Mouse (Mus musculus): ENCODE results near the gene Gm42906. TPM values are rescaled to one million over a fixed set of nuclear protein-coding genes. Genes with fewer than 3 reads are reported as not detected.

Gm42906 gene
- polyA plus RNA-seq, 1 experiment from 2014 or later, result not detected

DNA sequence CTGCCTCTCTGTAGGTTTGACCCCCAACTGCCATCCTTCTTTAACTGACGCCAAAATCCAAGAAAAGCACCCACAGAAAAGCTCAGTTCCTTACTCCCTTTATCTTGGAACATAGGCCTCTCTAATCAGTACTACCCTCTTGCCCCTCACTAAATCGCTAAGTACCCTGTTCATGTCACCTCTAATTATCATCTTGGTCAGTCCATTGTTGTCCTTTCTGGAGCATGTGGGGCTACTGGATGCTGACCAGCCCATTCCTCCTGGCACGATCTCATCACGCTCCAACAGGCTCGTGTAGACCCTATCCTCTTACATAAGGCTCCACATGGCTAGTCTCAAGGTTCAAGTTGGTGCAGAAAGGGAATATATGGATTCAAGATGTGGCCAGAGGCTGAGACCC lies 191.6 kb downstream of the Gm42906 start:
- no peak for DNase-seq (ENCODE audit: low spot score)
- peaks cover 41% of the 10 kb centered on the region for H3K27me3 ChIP-seq (ENCODE audit: low read depth, poor library complexity, severe bottlenecking)
- WGBS, result 78% methylated on average over 5 of the region's 5 CpGs
- no peak overlapping the region for H3K27ac ChIP-seq (replicated peaks)
- H3K4me3 ChIP-seq, result no peak overlapping the region
- peaks cover 15% of the 10 kb centered on the region for H3K4me1 ChIP-seq
- H3K9me3 ChIP-seq (replicated peaks), result no peaks in the 10 kb centered on the region
- no peaks in the 10 kb centered on the region for H3K36me3 ChIP-seq

DNA sequence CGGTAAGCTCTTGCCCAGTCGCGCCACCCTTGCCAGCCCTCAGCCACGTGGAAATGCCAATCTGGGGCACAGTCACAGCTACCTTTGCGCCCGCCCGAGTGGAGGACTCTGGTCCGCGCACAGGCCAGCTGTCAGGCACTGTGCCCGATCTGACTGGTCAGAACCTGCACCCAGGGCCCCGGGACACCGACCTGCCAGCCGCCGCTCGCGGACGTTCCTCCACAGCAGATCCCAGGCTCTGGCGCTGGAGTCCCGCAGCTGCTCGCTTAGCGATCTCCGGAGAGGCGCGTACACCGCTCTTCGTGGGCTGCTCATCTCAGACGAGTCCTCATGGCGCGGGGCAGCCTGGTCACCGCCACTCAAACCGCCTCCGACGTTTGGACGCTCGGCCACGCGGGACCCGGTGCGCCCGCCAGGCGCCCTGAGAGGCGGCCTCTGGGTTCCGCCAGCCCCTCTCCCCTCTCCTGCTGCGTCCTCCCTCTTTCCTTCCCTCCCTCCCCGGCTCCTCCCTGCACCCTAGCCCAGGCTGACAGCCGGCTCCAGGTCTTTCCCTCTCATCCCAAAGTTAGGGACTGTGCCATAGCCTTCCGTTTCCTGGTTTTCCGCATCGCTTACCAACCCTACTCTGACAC lies 194.4 kb downstream of the Gm42906 start, which contains the start of gene Stard13:
TSS of gene Stard13 (minus strand) at position 437 of the 632 bp plus-strand sequence.
- DNase-seq (ENCODE audit: low spot score), result peak; percentile 58
- Histone ChIP-seq H3K27me3 (ENCODE audit: low read depth, poor library complexity, severe bottlenecking) (peaks cover 41% of the 10 kb centered on the region), H3K27ac (replicated peaks) (peak within 1 kb of the TSS; percentile 69), H3K4me3 (peak within 1 kb of the TSS; percentile 61), H3K4me1 (peaks cover 15% of the 10 kb centered on the region), H3K36me3 (no peaks in the 10 kb centered on the region), H3K9me3 (replicated peaks) (no peaks in the 10 kb centered on the region)
- under 1% methylated on average over 49 of the region's 49 CpGs for WGBS

DNA sequence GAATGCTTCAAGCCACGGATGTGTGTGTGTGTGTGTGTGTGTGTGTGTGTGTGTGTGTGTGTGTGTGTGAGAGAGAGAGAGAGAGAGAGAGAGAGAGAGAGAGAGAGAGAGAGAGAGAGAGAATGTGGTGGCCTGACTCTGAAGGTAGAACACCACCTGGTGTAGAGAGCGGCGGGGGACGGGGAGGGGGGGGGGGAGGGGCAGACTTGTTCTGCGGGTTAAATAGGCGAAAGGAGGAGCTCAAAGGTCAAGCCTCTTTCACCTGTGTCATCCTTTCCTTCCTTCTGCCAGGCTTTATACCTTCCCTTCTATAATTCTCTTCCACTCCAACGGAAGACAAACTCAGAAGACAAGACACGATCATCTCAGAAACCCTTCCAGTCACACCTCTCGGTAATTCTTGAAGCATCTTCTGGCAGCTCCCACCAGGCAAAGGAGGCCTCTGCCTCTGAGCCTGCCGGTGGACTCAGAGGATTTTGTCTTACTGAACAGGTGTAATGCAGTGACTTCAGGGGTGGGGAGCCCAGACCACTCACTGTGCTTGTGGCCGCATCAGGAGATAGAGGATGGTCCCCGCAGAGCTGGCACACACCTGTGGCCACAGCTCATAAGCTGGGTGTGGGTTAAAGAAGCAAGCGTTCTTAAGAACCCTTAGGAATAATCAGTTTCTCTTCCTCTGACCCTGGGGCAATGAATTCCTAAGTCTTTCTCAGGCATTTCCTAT lies 195.2 kb downstream of the Gm42906 start:
- H3K27me3 ChIP-seq (ENCODE audit: low read depth, poor library complexity, severe bottlenecking), result peaks cover 41% of the 10 kb centered on the region
- no peak overlapping the region for H3K27ac ChIP-seq (replicated peaks)
- no peaks in the 10 kb centered on the region for H3K9me3 ChIP-seq (replicated peaks)
- WGBS, result 23% methylated on average over 9 of the region's 13 CpGs
- peak overlapping the region; percentile 61 for H3K4me3 ChIP-seq
- no peaks in the 10 kb centered on the region for H3K36me3 ChIP-seq
- DNase-seq (ENCODE audit: low spot score), result no peak
- peaks cover 15% of the 10 kb centered on the region for H3K4me1 ChIP-seq

DNA sequence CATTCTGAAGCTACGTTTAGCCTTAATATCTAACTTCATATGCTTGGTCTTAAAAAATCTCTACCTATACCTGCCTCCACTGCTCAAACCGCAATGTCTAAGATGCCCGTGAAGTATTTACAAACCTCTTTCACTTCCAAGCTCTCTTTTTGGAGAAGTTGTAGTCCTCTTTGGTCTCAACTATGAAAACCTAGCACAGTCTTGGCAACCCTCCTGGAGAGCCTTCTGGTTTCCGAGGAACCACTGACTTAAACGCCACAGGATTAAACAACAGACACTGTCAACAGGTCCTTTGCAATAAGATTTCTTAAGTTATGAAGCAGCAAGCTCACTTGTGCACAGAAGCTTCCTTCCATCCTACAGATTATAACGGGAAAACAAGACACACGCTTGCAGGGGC lies 196.1 kb downstream of the Gm42906 start:
- DNase-seq (ENCODE audit: low spot score), result no peak
- Histone ChIP-seq H3K9me3 (replicated peaks) (no peaks in the 10 kb centered on the region), H3K4me3 (no peak overlapping the region), H3K27me3 (ENCODE audit: low read depth, poor library complexity, severe bottlenecking) (peaks cover 41% of the 10 kb centered on the region), H3K4me1 (peaks cover 15% of the 10 kb centered on the region), H3K36me3 (no peaks in the 10 kb centered on the region), H3K27ac (replicated peaks) (no peak overlapping the region)
- 91% methylated on average over 7 of the region's 7 CpGs for WGBS

DNA sequence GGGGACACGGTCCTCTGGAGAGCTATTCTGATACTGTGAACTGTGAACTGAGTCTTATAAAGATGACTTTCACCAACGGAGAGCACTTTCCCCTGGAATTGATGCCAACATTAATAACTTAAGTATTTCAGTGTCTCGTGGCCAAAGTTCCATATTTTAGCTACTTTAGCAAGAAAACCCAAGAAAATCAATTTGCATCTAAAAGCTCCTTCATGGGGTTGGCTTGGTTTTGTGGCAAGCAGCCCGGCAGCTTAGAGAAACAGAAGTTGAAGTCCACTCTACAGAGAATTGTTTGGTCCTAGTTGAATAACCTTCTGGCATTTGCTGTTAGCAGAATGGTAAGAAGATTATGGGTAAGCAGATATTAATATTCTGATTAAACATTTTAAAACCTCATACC lies 196.6 kb downstream of the Gm42906 start:
- Histone ChIP-seq H3K4me1 (peaks cover 15% of the 10 kb centered on the region), H3K4me3 (no peak overlapping the region), H3K36me3 (no peaks in the 10 kb centered on the region), H3K27me3 (ENCODE audit: low read depth, poor library complexity, severe bottlenecking) (peaks cover 41% of the 10 kb centered on the region), H3K9me3 (replicated peaks) (no peaks in the 10 kb centered on the region), H3K27ac (replicated peaks) (no peak overlapping the region)
- DNase-seq (ENCODE audit: low spot score), result no peak
- 92% methylated on average over 4 of the region's 4 CpGs for WGBS

DNA sequence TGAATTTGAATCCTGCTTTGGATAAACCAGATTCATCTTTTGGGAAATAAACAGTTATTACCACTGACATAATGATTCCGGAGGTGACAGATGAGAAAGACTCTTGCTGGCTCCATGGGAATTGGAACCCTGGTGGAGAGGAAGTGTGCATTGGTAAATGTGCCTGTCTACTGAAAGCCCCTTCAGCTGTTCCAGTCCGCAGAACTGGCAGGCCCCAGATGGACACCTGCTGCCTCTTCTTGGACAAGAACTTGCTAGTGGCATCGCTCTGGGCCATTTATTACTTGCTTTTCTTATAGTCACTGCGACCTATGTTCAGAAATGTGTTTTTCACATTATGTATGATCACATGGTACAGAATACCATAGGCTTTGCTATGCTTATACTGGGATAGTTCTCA lies 197.5 kb downstream of the Gm42906 start:
- Histone ChIP-seq H3K27me3 (ENCODE audit: low read depth, poor library complexity, severe bottlenecking) (peaks cover 39% of the 10 kb centered on the region), H3K4me1 (peaks cover 15% of the 10 kb centered on the region), H3K9me3 (replicated peaks) (no peaks in the 10 kb centered on the region), H3K36me3 (no peaks in the 10 kb centered on the region), H3K4me3 (no peak overlapping the region), H3K27ac (replicated peaks) (no peak overlapping the region)
- DNase-seq (ENCODE audit: low spot score), result no peak
- WGBS, result 90% methylated on average over 4 of the region's 4 CpGs

DNA sequence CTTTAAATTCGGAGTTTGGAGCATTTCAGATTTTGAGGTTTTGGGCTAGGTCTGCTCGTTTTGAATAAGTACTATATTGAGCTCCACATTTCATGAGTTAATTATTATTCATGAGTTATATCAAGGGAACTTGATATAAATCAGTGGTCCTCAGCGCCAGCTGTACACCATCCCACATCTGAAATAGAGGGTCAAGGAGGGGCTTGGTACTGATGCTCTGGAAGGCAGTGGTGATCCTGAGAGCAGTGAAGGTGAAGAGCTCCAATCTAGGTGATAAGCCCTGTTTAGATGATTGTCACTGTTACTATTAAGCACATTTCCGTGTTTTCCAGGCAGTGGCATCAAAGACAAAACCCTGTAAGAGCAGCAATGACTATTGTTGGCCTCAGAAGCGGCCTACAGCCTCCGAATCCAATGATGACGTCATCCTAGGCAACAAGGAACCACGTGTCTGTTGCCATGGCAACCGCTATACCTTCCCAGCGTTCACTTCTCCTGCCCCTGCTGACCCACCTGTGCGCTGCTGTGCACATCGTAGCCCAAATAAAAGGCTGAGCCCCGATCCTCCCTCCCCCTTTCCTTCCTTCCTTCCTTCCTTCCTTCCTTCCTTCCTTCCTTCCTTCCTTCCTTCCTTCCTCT lies 199.5 kb downstream of the Gm42906 start:
- Histone ChIP-seq H3K27me3 (ENCODE audit: low read depth, poor library complexity, severe bottlenecking) (peaks cover 20% of the 10 kb centered on the region), H3K27ac (replicated peaks) (no peak overlapping the region), H3K4me1 (peaks cover 10% of the 10 kb centered on the region), H3K4me3 (no peak overlapping the region), H3K9me3 (replicated peaks) (no peaks in the 10 kb centered on the region), H3K36me3 (no peaks in the 10 kb centered on the region)
- 72% methylated on average over 13 of the region's 13 CpGs for WGBS
- no peak for DNase-seq (ENCODE audit: low spot score)

DNA sequence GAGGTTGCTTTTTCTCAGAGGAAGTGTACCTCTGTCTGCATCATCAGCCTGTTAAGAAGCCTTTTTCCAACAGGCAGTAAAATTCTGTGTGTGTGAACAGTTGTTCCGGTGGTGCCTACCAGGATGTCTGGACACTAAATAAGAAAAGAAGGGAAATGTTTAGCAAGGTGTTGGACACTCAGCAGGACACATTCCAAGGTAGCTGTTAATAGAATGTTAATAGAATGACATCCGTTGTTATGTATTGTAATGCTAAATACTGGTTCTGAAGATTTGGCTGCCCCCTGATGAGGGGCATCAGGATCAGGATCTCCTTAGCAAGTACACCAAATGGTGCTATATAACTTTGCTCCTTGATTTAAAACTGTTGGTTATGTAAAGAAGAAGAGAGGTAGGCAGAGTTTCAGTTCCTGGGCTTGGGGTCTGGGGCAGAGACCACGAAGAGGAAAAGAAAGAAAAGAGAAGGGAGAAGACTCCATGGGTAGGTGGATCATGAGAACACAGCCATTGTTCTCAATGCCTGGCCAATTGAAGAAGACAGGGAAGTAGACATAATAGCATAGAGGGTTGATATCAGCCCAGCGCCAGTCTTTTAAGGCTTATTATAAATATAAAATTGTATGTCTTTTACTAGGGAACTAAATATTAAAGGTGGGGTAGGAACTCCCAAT lies 204.1 kb downstream of the Gm42906 start:
- no peaks in the 10 kb centered on the region for H3K27me3 ChIP-seq (ENCODE audit: low read depth, poor library complexity, severe bottlenecking)
- H3K9me3 ChIP-seq (replicated peaks), result no peaks in the 10 kb centered on the region
- peaks cover 6% of the 10 kb centered on the region for H3K4me1 ChIP-seq
- H3K36me3 ChIP-seq, result no peaks in the 10 kb centered on the region
- no peak for DNase-seq (ENCODE audit: low spot score)
- H3K27ac ChIP-seq (replicated peaks), result no peak overlapping the region
- 67% methylated on average over 4 of the region's 4 CpGs for WGBS
- H3K4me3 ChIP-seq, result no peak overlapping the region

DNA sequence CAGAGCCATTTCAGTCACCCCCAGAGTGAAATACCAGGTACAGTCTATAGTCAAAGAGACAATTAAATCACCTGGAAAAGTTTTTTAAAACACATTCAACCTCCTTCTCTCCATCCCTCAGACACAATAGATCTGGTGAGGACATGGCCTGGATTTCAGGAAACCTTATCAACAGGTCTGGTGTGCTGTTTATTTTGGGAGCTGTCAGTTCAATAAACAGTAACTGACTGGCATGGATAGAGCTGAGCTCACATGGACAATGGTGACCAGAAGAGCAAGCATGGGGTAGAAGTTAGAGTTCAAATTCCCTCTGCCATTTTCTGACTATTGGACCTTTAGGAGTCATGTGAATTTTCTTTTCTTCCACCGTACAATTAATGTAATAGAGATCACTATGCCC lies 205.2 kb downstream of the Gm42906 start:
- no peaks in the 10 kb centered on the region for H3K36me3 ChIP-seq
- H3K4me1 ChIP-seq, result peaks cover 12% of the 10 kb centered on the region
- H3K27ac ChIP-seq (replicated peaks), result no peak overlapping the region
- no peaks in the 10 kb centered on the region for H3K27me3 ChIP-seq (ENCODE audit: low read depth, poor library complexity, severe bottlenecking)
- DNase-seq (ENCODE audit: low spot score), result no peak
- no peaks in the 10 kb centered on the region for H3K9me3 ChIP-seq (replicated peaks)
- no peak overlapping the region for H3K4me3 ChIP-seq
- 87% methylated on average over 1 of the region's 1 CpGs for WGBS

DNA sequence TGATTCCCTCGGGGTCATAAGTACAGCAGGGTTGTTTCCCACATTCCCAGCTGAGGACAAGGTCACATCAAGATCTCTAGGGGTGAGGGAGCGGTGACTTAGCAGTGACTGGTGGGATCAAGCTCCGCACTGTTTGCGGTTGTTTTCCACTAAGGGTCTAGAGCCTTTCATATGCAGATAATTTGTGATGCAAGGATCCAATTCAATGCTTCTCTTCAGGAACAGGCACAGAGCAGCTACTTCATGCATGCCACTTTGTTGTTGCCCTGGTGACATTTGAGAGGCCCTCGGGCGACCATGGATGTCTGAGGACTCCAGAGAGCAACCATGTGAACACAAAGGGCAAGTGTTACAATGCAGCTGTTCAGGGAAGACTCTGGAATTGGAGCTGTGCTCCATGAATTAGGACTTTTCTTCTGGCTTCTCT lies 209.3 kb downstream of the Gm42906 start:
- Histone ChIP-seq H3K9me3 (replicated peaks) (no peaks in the 10 kb centered on the region), H3K4me3 (no peak overlapping the region), H3K27ac (replicated peaks) (0 out of 2 replicates have a peak overlapping the region, but pooled peaks have one; percentile 57), H3K4me1 (peaks cover 12% of the 10 kb centered on the region), H3K36me3 (no peaks in the 10 kb centered on the region), H3K27me3 (ENCODE audit: low read depth, poor library complexity, severe bottlenecking) (no peaks in the 10 kb centered on the region)
- 37% methylated on average over 6 of the region's 6 CpGs for WGBS
- peak; percentile 53 for DNase-seq (ENCODE audit: low spot score)

DNA sequence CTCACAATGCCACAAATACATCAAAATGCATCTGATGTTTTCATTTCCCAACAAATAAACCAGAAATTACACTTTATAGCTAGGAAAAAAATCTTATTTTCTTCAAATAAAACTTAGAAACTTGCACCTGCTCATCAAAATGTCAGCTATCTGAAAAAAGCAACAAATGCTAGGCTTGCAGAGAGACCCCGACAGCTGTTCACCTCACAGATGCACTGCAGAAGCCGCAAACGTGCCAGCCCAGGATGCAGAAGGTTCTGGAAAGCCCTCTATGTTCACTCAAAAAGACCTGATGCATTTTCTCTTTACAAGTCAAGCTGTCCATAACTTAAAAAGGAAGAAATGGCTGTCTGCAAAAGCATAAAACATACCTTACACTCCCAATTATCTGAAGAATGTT lies 214.9 kb downstream of the Gm42906 start:
- WGBS, result 90% methylated on average over 3 of the region's 3 CpGs
- Histone ChIP-seq H3K36me3 (no peaks in the 10 kb centered on the region), H3K4me3 (no peak overlapping the region), H3K27me3 (ENCODE audit: low read depth, poor library complexity, severe bottlenecking) (no peaks in the 10 kb centered on the region), H3K9me3 (replicated peaks) (no peaks in the 10 kb centered on the region), H3K4me1 (no peaks in the 10 kb centered on the region), H3K27ac (replicated peaks) (no peak overlapping the region)
- DNase-seq (ENCODE audit: low spot score), result no peak

DNA sequence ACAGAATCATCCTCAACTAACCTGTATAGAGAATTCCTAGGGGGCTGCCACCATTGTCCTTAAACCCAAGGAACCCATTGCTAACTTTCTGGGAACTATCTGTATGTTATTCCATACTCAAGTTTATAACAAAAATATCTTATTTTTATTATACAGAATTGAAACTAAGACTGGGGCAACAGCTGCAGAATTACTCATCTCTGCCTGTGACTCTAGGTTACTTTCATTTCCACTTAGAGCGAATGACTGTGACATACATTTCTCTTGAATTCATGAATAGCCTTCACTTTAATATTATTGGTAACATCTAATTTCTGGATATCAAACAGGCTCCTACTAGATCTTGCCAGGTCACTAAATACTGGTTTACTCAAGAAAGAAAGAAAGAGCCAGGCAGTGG lies 217.1 kb downstream of the Gm42906 start:
- DNase-seq (ENCODE audit: low spot score), result no peak
- Histone ChIP-seq H3K27ac (replicated peaks) (no peak overlapping the region), H3K4me1 (no peaks in the 10 kb centered on the region), H3K36me3 (no peaks in the 10 kb centered on the region), H3K4me3 (no peak overlapping the region), H3K27me3 (ENCODE audit: low read depth, poor library complexity, severe bottlenecking) (no peaks in the 10 kb centered on the region), H3K9me3 (replicated peaks) (no peaks in the 10 kb centered on the region)
- WGBS, result 93% methylated on average over 1 of the region's 1 CpGs
